Mouse (Mus musculus) spleen, adult 2 months (tissue): Measurements from ENCODE around the gene Cog3. TPM values are rescaled to one million over a fixed set of nuclear protein-coding genes. Genes with fewer than 3 reads are reported as not detected.
A peak's percentile ranks its signal among the peaks of the same experiment; 100 is the strongest.
"Not testable (repeated sequence)": the region's sequence is repeated elsewhere in the genome, so short reads cannot be mapped to it uniquely, and the experiment has no call there.

Experiments used
- DNase-seq, 2 experiments: peaks; one replicate each; pipeline versions ENCODE4 v3.0.0 to v3.0.0-alpha.2; 2012 to 2021; ENCODE audit warnings: low spot score in 2 of 2, low read depth in 1 of 2
- H3K27ac ChIP-seq: fragments of 200-500 bp; 2 replicates; pipeline ENCODE4 v1.5.1; 2012; ENCODE audit warnings: low read length, inconsistent platforms; ENCODE audit not compliant: insufficient read depth
- H3K27me3 ChIP-seq: fragments of 200-500 bp; 2 replicates; pipeline ENCODE4 v1.6.1; 2012; ENCODE audit warnings: mild to moderate bottlenecking, moderate library complexity, low read length, inconsistent platforms; ENCODE audit not compliant: control insufficient read depth, insufficient read depth
- H3K36me3 ChIP-seq: fragments of 200-500 bp; 2 replicates; pipeline ENCODE4 v1.6.1; 2012; ENCODE audit warnings: mild to moderate bottlenecking, low read length, inconsistent platforms; ENCODE audit not compliant: control insufficient read depth, insufficient read depth
- H3K4me1 ChIP-seq: fragments of 200-500 bp; 2 replicates; pipeline ENCODE4 v1.6.1; 2011; ENCODE audit warnings: inconsistent platforms; ENCODE audit not compliant: control insufficient read depth, insufficient read depth, insufficient read length
- H3K4me3 ChIP-seq: fragments of 200-500 bp; 2 replicates; pipeline ENCODE4 v1.5.1; 2011; ENCODE audit warnings: mild to moderate bottlenecking, inconsistent platforms; ENCODE audit not compliant: insufficient read depth, insufficient read length; ENCODE audit errors: extremely low read depth
- CTCF ChIP-seq: fragments of 200-500 bp; IDR thresholded peaks from 2 replicates; pipeline ENCODE4 v1.5.1; 2011; ENCODE audit warnings: mild to moderate bottlenecking, inconsistent platforms; ENCODE audit not compliant: insufficient read depth, insufficient read length, insufficient replicate concordance; ENCODE audit errors: extremely low read depth
- POLR2A ChIP-seq: fragments of 200-500 bp; IDR thresholded peaks from 2 replicates; pipeline ENCODE4 v1.6.1; 2011; ENCODE audit warnings: low read depth, low read length, inconsistent platforms
- WGBS: fragments of 180-500 bp; shearing (Covaris S2); methylation state at CpG from one replicate; pipeline ENCODE4 v1.1.7; 2018; 5-methylcytosine and 5-hydroxymethylcytosine counted together
- polyA plus RNA-seq: library from polyadenylated mRNA; depleted of rRNA; stranded (reverse); fragments of >200 nt; gene quantifications from 2 replicates; pipeline ENCODE4 v1.2.3, GENCODE M21; 2012

Gene Cog3
- polyA plus RNA-seq, 1 experiment = 6.5 TPM

DNA sequence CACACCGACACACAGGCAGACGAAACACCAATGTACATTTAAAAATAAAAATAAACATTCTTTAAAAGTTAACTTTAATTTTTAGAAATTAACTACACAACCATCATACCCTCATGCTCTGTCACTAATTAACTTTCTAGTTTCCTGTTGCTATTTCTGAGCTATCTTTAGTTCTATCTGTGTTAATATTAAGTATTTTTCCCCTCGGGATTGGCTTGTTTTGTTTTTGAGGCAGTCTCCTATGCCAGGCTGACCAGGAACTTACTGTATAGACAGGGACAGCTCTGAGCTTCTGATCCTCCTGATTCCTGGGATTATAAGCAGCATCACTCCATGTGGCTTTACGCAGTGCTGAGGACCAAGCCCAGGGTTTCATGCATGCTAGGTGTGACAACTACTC, 25.6 kb upstream of the Cog3 start:
- Histone ChIP-seq H3K27me3 (no peaks in the 10 kb centered on the region), H3K4me3 (no peak overlapping the region), H3K36me3 (no peaks in the 10 kb centered on the region; the same call in 1 of the 2 replicates), H3K27ac (no peak overlapping the region), H3K4me1 (no peaks in the 10 kb centered on the region)
- WGBS = 89% methylated on average over 4 of the region's 4 CpGs
- TF ChIP-seq POLR2A (no peak), CTCF (no peak)
- DNase-seq = no peak

GRCm38 (mm10) chr14:75776637-75777036, 22.3 kb upstream of the Cog3 start:
- Histone ChIP-seq H3K4me3 (no peak overlapping the region), H3K27ac (no peak overlapping the region), H3K27me3 (no peaks in the 10 kb centered on the region), H3K4me1 (no peaks in the 10 kb centered on the region), H3K36me3 (peaks cover 8% of the 10 kb centered on the region)
- WGBS = 94% methylated on average over 8 of the region's 8 CpGs
- no peak for DNase-seq
- TF ChIP-seq POLR2A = no peak
- TF ChIP-seq CTCF = no peak

- WGBS = 85% methylated on average over 8 of the region's 8 CpGs
- Histone ChIP-seq H3K27ac (no peak overlapping the region), H3K4me3 (no peak overlapping the region), H3K36me3 (peaks cover 11% of the 10 kb centered on the region; the same call in 1 of the 2 replicates), H3K4me1 (no peaks in the 10 kb centered on the region; the same call in 1 of the 2 replicates), H3K27me3 (no peaks in the 10 kb centered on the region)
- TF ChIP-seq POLR2A (no peak), CTCF (no peak)
- DNase-seq = no peak
Measured at GRCm38 (mm10) chr14:75773431-75773830, 19.1 kb upstream of the Cog3 start.

DNA sequence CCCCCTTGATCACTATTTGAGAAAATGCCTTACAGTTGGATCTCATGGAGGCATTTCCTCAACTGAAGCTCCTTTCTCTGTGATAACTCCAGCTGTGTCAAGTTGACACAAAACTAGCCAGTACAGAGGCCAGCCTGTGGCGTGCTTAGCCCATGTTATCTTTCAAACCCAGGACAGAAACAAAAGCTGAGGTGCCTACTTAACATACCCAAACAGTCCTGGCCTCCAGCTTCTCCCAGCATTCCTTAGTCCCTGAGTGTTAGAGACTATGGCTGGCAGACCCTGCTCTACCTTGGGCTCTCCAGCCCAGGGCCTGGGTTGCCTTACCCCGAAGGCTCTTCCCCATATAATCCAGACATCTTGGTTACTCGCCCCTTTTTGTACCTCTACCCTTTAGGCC, 18.1 kb upstream of the Cog3 start:
- not testable (repeated sequence) for DNase-seq, H3K4me3 ChIP-seq, H3K27me3 ChIP-seq, H3K27ac ChIP-seq, H3K4me1 ChIP-seq
- 86% methylated on average over 3 of the region's 3 CpGs for WGBS
- H3K36me3 ChIP-seq = peaks cover 11% of the 10 kb centered on the region; the same call in 1 of the 2 replicates

DNA sequence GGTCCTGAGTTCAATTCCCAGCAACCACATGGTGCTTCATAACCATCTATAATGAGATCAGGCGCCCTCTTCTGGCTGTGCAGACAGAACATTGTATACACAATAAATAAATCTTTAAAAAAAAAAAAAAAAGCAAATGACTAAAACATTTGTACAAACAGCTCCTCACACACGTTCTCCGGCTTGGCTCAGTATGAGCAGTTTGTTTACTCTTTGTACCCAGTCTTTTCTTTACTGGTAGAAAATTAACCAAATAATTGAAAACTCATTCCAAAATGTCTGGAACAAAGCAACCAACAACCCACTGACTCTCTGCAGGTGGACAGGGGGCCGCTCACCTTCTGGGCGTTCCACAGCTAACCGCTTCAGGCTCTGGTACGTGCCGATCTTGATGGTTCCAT, 16.8 kb upstream of the Cog3 start:
- H3K4me3 ChIP-seq = no peak overlapping the region
- TF ChIP-seq CTCF = no peak
- TF ChIP-seq POLR2A = no peak
- no peaks in the 10 kb centered on the region for H3K27me3 ChIP-seq
- WGBS = 94% methylated on average over 8 of the region's 8 CpGs
- no peaks in the 10 kb centered on the region; the same call in 1 of the 2 replicates for H3K4me1 ChIP-seq
- DNase-seq = no peak
- H3K36me3 ChIP-seq = peaks cover 14% of the 10 kb centered on the region; the same call in 1 of the 2 replicates
- no peak overlapping the region for H3K27ac ChIP-seq

DNA sequence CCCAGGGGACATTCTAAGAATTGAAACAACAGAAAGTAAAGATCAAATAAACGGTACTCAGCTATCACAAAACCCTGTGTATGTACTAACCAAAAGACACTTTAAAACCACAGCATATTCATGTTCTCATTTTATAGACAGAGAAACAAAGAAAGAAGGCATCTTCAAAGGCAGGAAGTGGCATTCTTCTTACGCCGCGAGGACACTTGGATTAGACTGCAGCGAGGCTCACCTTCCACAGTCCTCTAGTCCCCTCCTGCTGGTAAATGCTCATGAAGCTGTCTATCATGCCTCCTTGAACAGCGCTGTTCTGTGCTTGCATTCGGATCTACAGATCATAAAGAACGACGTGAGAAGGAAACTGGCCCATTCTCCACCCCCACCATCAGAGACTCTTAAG, 15.0 kb upstream of the Cog3 start:
- peak in 1 of 2 experiments; percentile 36 for DNase-seq

DNA sequence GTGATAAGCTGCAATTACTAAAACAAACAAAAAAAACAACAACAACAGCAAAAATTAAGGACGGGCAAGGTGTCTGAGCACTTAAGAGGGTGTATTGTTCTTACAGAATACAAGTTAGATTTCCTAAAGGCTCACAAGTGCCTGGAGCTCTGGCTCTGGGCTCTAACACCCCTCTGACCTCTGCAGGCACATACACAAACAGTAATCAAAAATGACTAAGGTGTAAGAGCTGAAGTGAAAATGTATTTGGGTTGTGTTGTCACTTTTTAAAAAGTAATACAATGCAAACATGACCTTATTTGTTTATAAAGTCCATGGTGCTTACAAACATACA, 13.9 kb upstream of the Cog3 start:
- H3K27me3 ChIP-seq = no peaks in the 10 kb centered on the region
- no peak for TF ChIP-seq POLR2A
- TF ChIP-seq CTCF = no peak
- H3K27ac ChIP-seq = no peak overlapping the region
- peaks cover 11% of the 10 kb centered on the region; the same call in 1 of the 2 replicates for H3K36me3 ChIP-seq
- H3K4me1 ChIP-seq = no peaks in the 10 kb centered on the region; the same call in 1 of the 2 replicates
- 31% methylated on average over 1 of the region's 1 CpGs for WGBS
- no peak overlapping the region for H3K4me3 ChIP-seq
- DNase-seq = no peak

More for the DNA sequence above, 15.0 kb upstream of the Cog3 start:
- Histone ChIP-seq H3K27me3 (no peaks in the 10 kb centered on the region), H3K4me1 (no peaks in the 10 kb centered on the region; the same call in 1 of the 2 replicates), H3K4me3 (no peak overlapping the region), H3K36me3 (peaks cover 15% of the 10 kb centered on the region; the same call in 1 of the 2 replicates), H3K27ac (peak overlapping the region; percentile 19; the same call in 1 of the 2 replicates)
- WGBS = 63% methylated on average over 9 of the region's 9 CpGs
- TF ChIP-seq POLR2A (no peak), CTCF (no peak)
